Mouse (Mus musculus) embryonic facial prominence, embryonic 11.5 days (tissue): Measurements from ENCODE around the gene Cdkal1. TPM values are rescaled to one million over a fixed set of nuclear protein-coding genes. Genes with fewer than 3 reads are reported as not detected.

ENCODE experiments used
- ATAC-seq: fragments of 200-750 bp; cut with Nextera tagmentation; replicated peaks from 2 replicates; pipeline ENCODE4 v1.8.0; 2017; ENCODE audit warnings: low read depth; ENCODE audit not compliant: insufficient number of reproducible peaks, low FRiP score, low TSS enrichment
- DNase-seq: peaks from one replicate; pipeline ENCODE4 v3.0.0-alpha.2; 2015; ENCODE audit warnings: low spot score
- H3K27ac ChIP-seq: fragments of 300-500 bp; sonication (generic); replicated peaks from 2 replicates; pipeline ENCODE4 v1.5.1; 2014; ENCODE audit warnings: mild to moderate bottlenecking, low read depth, low read length, control low read depth
- H3K27me3 ChIP-seq: fragments of 300-500 bp; sonication (generic); 2 replicates; pipeline ENCODE4 v1.6.1; 2014; ENCODE audit warnings: mild to moderate bottlenecking, low read length, moderate library complexity, mixed read lengths; ENCODE audit not compliant: control insufficient read depth, insufficient read depth
- H3K36me3 ChIP-seq: fragments of 300-500 bp; sonication (generic); replicated peaks from 2 replicates; pipeline ENCODE4 v1.6.1; 2014; ENCODE audit warnings: low read depth, mild to moderate bottlenecking, low read length, moderate library complexity, mixed read lengths; ENCODE audit not compliant: control insufficient read depth, insufficient read depth
- H3K4me1 ChIP-seq: fragments of 300-500 bp; sonication (generic); 2 replicates; pipeline ENCODE4 v1.6.1; 2014; ENCODE audit warnings: low read length, mixed read lengths; ENCODE audit not compliant: control insufficient read depth, insufficient read depth
- H3K4me2 ChIP-seq: fragments of 300-500 bp; sonication (generic); 2 replicates; pipeline ENCODE4 v1.6.1; 2014; ENCODE audit warnings: low read depth, mild to moderate bottlenecking, control low read depth, low read length, moderate library complexity
- H3K4me3 ChIP-seq: fragments of 300-500 bp; sonication (generic); 2 replicates; pipeline ENCODE4 v1.5.1; 2014; ENCODE audit warnings: low read depth, low read length, control low read depth
- H3K9ac ChIP-seq: fragments of 300-500 bp; sonication (generic); replicated peaks from 2 replicates; pipeline ENCODE4 v1.6.1; 2014; ENCODE audit warnings: mild to moderate bottlenecking, control low read depth, low read length
- H3K9me3 ChIP-seq: fragments of 300-500 bp; sonication (generic); replicated peaks from 2 replicates; pipeline ENCODE4 v1.6.1; 2016; ENCODE audit warnings: mild to moderate bottlenecking, low read length, inconsistent platforms, mixed read lengths; ENCODE audit not compliant: control insufficient read depth
- WGBS: fragments of 180-500 bp; shearing (Covaris S2); extraction: QIAGEN DNeasy Blood & Tissue Kit; methylation state at CpG from one replicate; pipeline ENCODE4 v1.1.7; 2014; 5-methylcytosine and 5-hydroxymethylcytosine counted together
- polyA plus RNA-seq: library from polyadenylated mRNA; unstranded; fragments of >200 nt; fragmentation: Nextera tagmentation; extraction: Ambion mirVana; gene quantifications from 2 replicates; pipeline ENCODE4 v1.2.1, GENCODE M21; 2014

Gene Cdkal1
- polyA plus RNA-seq, 1 experiment from 2014 or later, result 39.6 TPM

GRCm38 (mm10) chr13:29307420-29307819 lies 548.1 kb downstream of the Cdkal1 start:
- 51% methylated on average over 6 of the region's 6 CpGs for WGBS
- H3K27ac ChIP-seq, result no peak overlapping the region
- no peaks in the 10 kb centered on the region for H3K9me3 ChIP-seq
- no peaks in the 10 kb centered on the region for H3K4me1 ChIP-seq
- H3K9ac ChIP-seq, result no peak overlapping the region
- H3K4me2 ChIP-seq, result no peak overlapping the region
- ATAC-seq (no peak), DNase-seq (no peak)
- no peaks in the 10 kb centered on the region for H3K36me3 ChIP-seq
- no peaks in the 10 kb centered on the region for H3K27me3 ChIP-seq
- no peak overlapping the region for H3K4me3 ChIP-seq

- H3K27ac ChIP-seq, result no peak overlapping the region
- no peak overlapping the region for H3K9ac ChIP-seq
- WGBS, result 73% methylated on average over 9 of the region's 9 CpGs
- ATAC-seq (no peak), DNase-seq (no peak)
- H3K9me3 ChIP-seq, result no peaks in the 10 kb centered on the region
- H3K36me3 ChIP-seq, result no peaks in the 10 kb centered on the region
- no peaks in the 10 kb centered on the region for H3K27me3 ChIP-seq
- no peak overlapping the region for H3K4me3 ChIP-seq
- H3K4me2 ChIP-seq, result no peak overlapping the region
- no peaks in the 10 kb centered on the region for H3K4me1 ChIP-seq
Observed at GRCm38 (mm10) chr13:29292608-29293240, 562.8 kb downstream of the Cdkal1 start.

GRCm38 (mm10) chr13:29290569-29290968 lies 564.9 kb downstream of the Cdkal1 start:
- Histone ChIP-seq H3K4me3 (no peak overlapping the region), H3K9me3 (no peaks in the 10 kb centered on the region), H3K36me3 (no peaks in the 10 kb centered on the region), H3K27ac (no peak overlapping the region), H3K27me3 (no peaks in the 10 kb centered on the region), H3K4me2 (no peak overlapping the region), H3K9ac (no peak overlapping the region), H3K4me1 (no peaks in the 10 kb centered on the region)
- 65% methylated on average over 4 of the region's 4 CpGs for WGBS
- ATAC-seq (no peak), DNase-seq (no peak)

- no peak overlapping the region for H3K4me2 ChIP-seq
- WGBS, result 75% methylated on average over 3 of the region's 3 CpGs
- H3K4me3 ChIP-seq, result no peak overlapping the region
- DNase-seq (no peak), ATAC-seq (no peak)
- no peaks in the 10 kb centered on the region for H3K27me3 ChIP-seq
- H3K36me3 ChIP-seq, result no peaks in the 10 kb centered on the region
- no peak overlapping the region for H3K27ac ChIP-seq
- no peak overlapping the region for H3K9ac ChIP-seq
- no peaks in the 10 kb centered on the region for H3K9me3 ChIP-seq
- no peaks in the 10 kb centered on the region for H3K4me1 ChIP-seq
Observed at GRCm38 (mm10) chr13:29285058-29285457, 570.4 kb downstream of the Cdkal1 start.

- Histone ChIP-seq H3K4me1 (no peaks in the 10 kb centered on the region), H3K27me3 (no peaks in the 10 kb centered on the region), H3K27ac (no peak overlapping the region), H3K9me3 (no peaks in the 10 kb centered on the region), H3K36me3 (no peaks in the 10 kb centered on the region), H3K4me2 (no peak overlapping the region), H3K4me3 (no peak overlapping the region), H3K9ac (no peak overlapping the region)
- DNase-seq (no peak), ATAC-seq (no peak)
- 80% methylated on average over 6 of the region's 6 CpGs for WGBS
Observed at GRCm38 (mm10) chr13:29281556-29281955, 573.9 kb downstream of the Cdkal1 start.

- H3K27me3 ChIP-seq, result no peaks in the 10 kb centered on the region
- no peaks in the 10 kb centered on the region for H3K9me3 ChIP-seq
- DNase-seq, result no peak
- no peak for ATAC-seq
- H3K4me1 ChIP-seq, result no peaks in the 10 kb centered on the region
- H3K36me3 ChIP-seq, result no peaks in the 10 kb centered on the region
- H3K4me3 ChIP-seq, result no peak overlapping the region
- no peak overlapping the region for H3K9ac ChIP-seq
- no peak overlapping the region for H3K4me2 ChIP-seq
- 73% methylated on average over 4 of the region's 4 CpGs for WGBS
- no peak overlapping the region for H3K27ac ChIP-seq
Observed at GRCm38 (mm10) chr13:29278156-29278555, 577.3 kb downstream of the Cdkal1 start.

GRCm38 (mm10) chr13:29274296-29274695 lies 581.2 kb downstream of the Cdkal1 start:
- WGBS, result 58% methylated on average over 11 of the region's 11 CpGs
- H3K9me3 ChIP-seq, result no peaks in the 10 kb centered on the region
- H3K27me3 ChIP-seq, result no peaks in the 10 kb centered on the region
- DNase-seq, result no peak
- no peak overlapping the region for H3K4me2 ChIP-seq
- H3K4me1 ChIP-seq, result no peaks in the 10 kb centered on the region
- no peaks in the 10 kb centered on the region for H3K36me3 ChIP-seq
- ATAC-seq, result no peak
- no peak overlapping the region for H3K27ac ChIP-seq
- no peak overlapping the region for H3K9ac ChIP-seq
- no peak overlapping the region for H3K4me3 ChIP-seq

- Histone ChIP-seq H3K4me2 (no peak overlapping the region), H3K4me3 (no peak overlapping the region), H3K27ac (no peak overlapping the region), H3K4me1 (no peaks in the 10 kb centered on the region), H3K9ac (no peak overlapping the region), H3K36me3 (no peaks in the 10 kb centered on the region), H3K27me3 (no peaks in the 10 kb centered on the region), H3K9me3 (no peaks in the 10 kb centered on the region)
- no peak for DNase-seq
- 29% methylated on average over 4 of the region's 4 CpGs for WGBS
- no peak for ATAC-seq
Observed at GRCm38 (mm10) chr13:29273693-29274221, 581.7 kb downstream of the Cdkal1 start.
